ENCODE assay signal across 9 mouse cellular contexts in the genomic region with DNA sequence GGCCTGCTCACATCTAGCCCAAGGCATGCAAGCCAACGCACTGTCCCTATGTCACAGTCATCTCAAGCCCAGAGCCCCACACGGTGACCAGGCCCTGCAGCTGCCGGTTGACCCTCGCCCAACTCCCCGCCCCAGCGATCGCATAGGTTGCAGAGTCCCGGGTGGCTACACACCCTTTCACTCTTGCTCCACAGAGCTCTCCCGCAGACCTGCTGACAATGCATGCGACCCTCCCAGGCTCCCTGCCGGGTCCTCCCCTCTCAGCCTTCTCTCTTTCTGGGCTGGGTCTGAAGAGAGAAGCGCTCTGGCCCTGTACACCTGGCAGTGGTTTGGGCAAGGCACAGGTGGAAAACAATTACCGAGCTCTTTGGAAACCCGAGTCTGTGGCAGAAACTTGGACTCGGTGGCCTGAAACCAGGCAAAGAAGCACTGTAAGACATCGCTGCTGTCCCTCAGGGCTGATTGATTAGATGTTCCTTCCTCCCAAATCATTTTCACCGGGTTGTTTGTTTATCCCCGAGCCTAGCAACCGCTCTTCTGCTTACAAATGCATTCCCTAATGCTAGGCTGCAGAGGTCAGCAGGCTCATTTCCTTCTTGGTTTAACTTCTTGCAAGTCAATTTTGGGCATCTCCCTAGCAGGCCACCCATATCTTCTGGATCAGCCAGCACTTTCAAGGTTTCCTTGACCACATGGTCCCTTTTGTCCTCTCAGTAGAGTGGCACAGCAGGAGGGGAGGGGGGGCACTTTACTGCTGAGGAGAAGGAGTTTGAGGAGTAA.
DNase-seq lines count a peak whose midpoint lies in the region; ATAC-seq lines count a peak whose summit lies in the region.
"Had no signal": no experiment of that assay in that cellular context is flagged by ENCODE, and none has a peak within 500 bp of the region (broad histone marks: within the 10 kb centered on the region; RNA-seq: fewer than 3 reads in every experiment).

No protein-coding gene starts in this region.

- H3K36me3 ChIP-seq in forebrain, embryonic 10.5 days (replicated peaks) = no peaks in the 10 kb centered on the region
- no peaks in the 10 kb centered on the region for H3K36me3 ChIP-seq in forebrain, embryonic 11.5 days (ENCODE audit: control insufficient read depth, insufficient read depth, low read length)
- H3K36me3 ChIP-seq in intestine, embryonic 15.5 days = no peaks in the 10 kb centered on the region

- ATAC-seq in forebrain, embryonic 11.5 days (replicated peaks; ENCODE audit: low FRiP score) = no peak
- peak; percentile 14; the same call in 1 of the 2 replicates for ATAC-seq in intestine, embryonic 15.5 days

- 0 out of 2 replicates have a peak overlapping the region, but pooled peaks have one; percentile 8 for H3K4me3 ChIP-seq in forebrain, embryonic 10.5 days
- no peak overlapping the region for H3K4me3 ChIP-seq in forebrain, embryonic 11.5 days (ENCODE audit: low read depth, low read length)
- H3K4me3 ChIP-seq in intestine, embryonic 15.5 days (replicated peaks) = no peak overlapping the region

- DNase-seq in forebrain, embryonic 10.5 days (ENCODE audit: extremely low spot score, low spot score) = peak; percentile 24
- no peak for DNase-seq in forebrain, embryonic 11.5 days (ENCODE audit: low spot score)
- DNase-seq in embryo, embryonic 10.5 days (ENCODE audit: low spot score) = peak; percentile 70
- DNase-seq in lung, postnatal 14 days = peak; percentile 44
- no peak for DNase-seq in adrenal gland, postnatal 36 days
- DNase-seq in layer of hippocampus, postnatal 10 days (ENCODE audit: low spot score in 2 of 2) = no peak
- DNase-seq in thymus, postnatal 25 days = no peak
- DNase-seq: spleen, adult 18-20 months had no signal

- H3K9ac ChIP-seq in forebrain, embryonic 11.5 days (ENCODE audit: low read length) = no peak overlapping the region
- H3K9ac ChIP-seq in intestine, embryonic 15.5 days = no peak overlapping the region

- 0 out of 2 replicates have a peak overlapping the region, but pooled peaks have one; percentile 20 for H3K27ac ChIP-seq in forebrain, embryonic 10.5 days
- no peak overlapping the region for H3K27ac ChIP-seq in forebrain, embryonic 11.5 days (ENCODE audit: low read depth, low read length)
- no peak overlapping the region for H3K27ac ChIP-seq in intestine, embryonic 15.5 days

- 11% methylated on average over 19 of the region's 19 CpGs for WGBS in forebrain, embryonic 10.5 days
- WGBS in forebrain, embryonic 11.5 days = 16% methylated on average over 19 of the region's 19 CpGs
- 15% methylated on average over 19 of the region's 19 CpGs for WGBS in intestine, embryonic 15.5 days

- no peaks in the 10 kb centered on the region for H3K9me3 ChIP-seq in forebrain, embryonic 10.5 days
- no peaks in the 10 kb centered on the region for H3K9me3 ChIP-seq in forebrain, embryonic 11.5 days (ENCODE audit: control insufficient read depth, low read length)
- H3K9me3 ChIP-seq in intestine, embryonic 15.5 days = no peaks in the 10 kb centered on the region

- peaks cover 48% of the 10 kb centered on the region for H3K27me3 ChIP-seq in forebrain, embryonic 10.5 days (ENCODE audit: poor library complexity, severe bottlenecking)
- peaks cover 2% of the 10 kb centered on the region; the same call in 1 of the 2 replicates for H3K27me3 ChIP-seq in forebrain, embryonic 11.5 days (ENCODE audit: control insufficient read depth, insufficient read depth, low read length)
- H3K27me3 ChIP-seq in intestine, embryonic 15.5 days (replicated peaks) = no peaks in the 10 kb centered on the region

- H3K4me2 ChIP-seq in forebrain, embryonic 11.5 days (ENCODE audit: low read depth, low read length, severe bottlenecking) = no peak overlapping the region
- H3K4me2 ChIP-seq in intestine, embryonic 15.5 days (replicated peaks) = peak overlapping the region; percentile 10

- peaks cover 37% of the 10 kb centered on the region for H3K4me1 ChIP-seq in forebrain, embryonic 10.5 days
- peaks cover 7% of the 10 kb centered on the region; the same call in 1 of the 2 replicates for H3K4me1 ChIP-seq in forebrain, embryonic 11.5 days (replicated peaks; ENCODE audit: control insufficient read depth, insufficient read depth, low read length)
- peaks cover 10% of the 10 kb centered on the region; the same call in 1 of the 2 replicates for H3K4me1 ChIP-seq in intestine, embryonic 15.5 days (replicated peaks)

Comparison
In these comparisons a context has a peak if more than half of its experiments do, and no peak if none do; other contexts are left out.
1. DNase-seq: peak in forebrain, embryonic 10.5 days (single experiment), embryo, embryonic 10.5 days (single experiment) and lung, postnatal 14 days (single experiment); none in forebrain, embryonic 11.5 days (single experiment), adrenal gland, postnatal 36 days (0 of 2), layer of hippocampus, postnatal 10 days (0 of 2) and thymus, postnatal 25 days (single experiment).